Comparison of ENCODE assay signal across 10 mouse cellular contexts in genomic region chr1:99679980-99680379, GRCm38 (mm10).
"Had no signal": no experiment of that assay in that cellular context is flagged by ENCODE, and none has a peak within 500 bp of the region (broad histone marks: within the 10 kb centered on the region; RNA-seq: fewer than 3 reads in every experiment).

No protein-coding gene starts in this region.

- DNase-seq: kidney, adult 2 months; kidney, postnatal 25 days; layer of hippocampus, postnatal 36 days; left cerebral cortex, postnatal 4 days; liver, postnatal 0 days; lung, embryonic 14.5 days; right cerebral cortex, postnatal 25 days; thymus, postnatal 25 days had no signal

- ATAC-seq: liver, postnatal 0 days; lung, postnatal 0 days; midbrain, embryonic 15.5 days had no signal
